8 mouse cellular contexts compared by ENCODE assay signal in the genomic region with DNA sequence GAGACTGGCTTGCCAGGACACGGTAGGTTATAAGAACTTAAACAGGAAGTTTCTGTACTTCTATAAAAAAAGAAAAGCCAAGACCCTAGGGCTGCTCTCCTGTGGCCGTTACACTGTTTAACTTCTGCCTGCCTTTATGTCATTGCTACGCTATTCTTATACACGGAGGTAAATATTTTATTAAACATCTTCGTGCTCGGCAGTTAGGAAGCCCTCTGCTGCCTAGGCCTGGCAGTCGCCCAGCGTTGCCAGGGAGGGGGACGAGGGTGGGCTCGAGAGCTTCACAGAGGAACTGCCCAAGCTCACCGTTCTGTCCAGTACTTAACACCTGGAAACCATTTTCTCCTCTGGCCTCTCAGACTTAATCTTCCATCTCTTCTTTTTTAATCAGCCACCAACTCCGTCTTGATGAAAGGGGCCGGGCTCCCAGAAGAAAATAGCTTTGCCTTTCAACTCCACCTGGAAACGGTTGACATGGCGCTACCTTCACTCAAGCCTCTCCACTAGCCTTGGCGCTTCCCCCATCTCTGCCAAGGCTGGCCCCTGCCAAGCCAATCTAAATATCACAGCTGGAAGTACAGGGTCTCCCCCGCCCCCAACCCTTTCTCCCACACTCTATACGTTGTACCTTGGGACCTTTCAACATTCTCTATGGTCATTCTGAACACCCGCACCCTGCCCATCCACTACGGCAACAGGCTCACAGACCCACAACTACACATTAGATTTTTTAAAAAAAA. TPM values are rescaled to one million over a fixed set of nuclear protein-coding genes. Genes with fewer than 3 reads are reported as not detected.
A peak's percentile ranks its signal among the peaks of the same experiment; 100 is the strongest.
DNase-seq lines count a peak whose midpoint lies in the region; ATAC-seq lines count a peak whose summit lies in the region.

No protein-coding gene starts in this region.

- no peak overlapping the region for H3K4me2 ChIP-seq in heart, embryonic 13.5 days
- peak overlapping the region; percentile 37 for H3K4me2 ChIP-seq in limb, embryonic 12.5 days

- peak overlapping the region; percentile 33; the same call in 1 of the 2 replicates for H3K9ac ChIP-seq in heart, embryonic 13.5 days
- no peak overlapping the region for H3K9ac ChIP-seq in limb, embryonic 12.5 days (replicated peaks)

- H3K4me3 ChIP-seq in heart, embryonic 13.5 days, result no peak overlapping the region
- no peak overlapping the region for H3K4me3 ChIP-seq in limb, embryonic 12.5 days (replicated peaks)

- no peaks in the 10 kb centered on the region for H3K9me3 ChIP-seq in heart, embryonic 13.5 days
- no peaks in the 10 kb centered on the region for H3K9me3 ChIP-seq in limb, embryonic 12.5 days

- no peak for DNase-seq in heart, adult 11 months
- no peak for DNase-seq in cerebellum, adult 9-10 months
- DNase-seq in right cerebral cortex, adult 18-20 months, result no peak
- DNase-seq in right cerebral cortex, adult 2 months (ENCODE audit: low spot score in 2 of 2), result no peak

- peaks cover 29% of the 10 kb centered on the region for H3K4me1 ChIP-seq in heart, embryonic 13.5 days
- peaks cover 23% of the 10 kb centered on the region for H3K4me1 ChIP-seq in limb, embryonic 12.5 days (replicated peaks)

- H3K36me3 ChIP-seq in heart, embryonic 13.5 days, result no peaks in the 10 kb centered on the region
- no peaks in the 10 kb centered on the region for H3K36me3 ChIP-seq in limb, embryonic 12.5 days

- H3K27ac ChIP-seq in heart, embryonic 13.5 days (replicated peaks), result peak overlapping the region; percentile 37
- H3K27ac ChIP-seq in limb, embryonic 12.5 days, result peak overlapping the region; percentile 66

- 54% methylated on average over 20 of the region's 20 CpGs for WGBS in heart, embryonic 13.5 days
- 27% methylated on average over 20 of the region's 20 CpGs for WGBS in limb, embryonic 12.5 days

- H3K27me3 ChIP-seq in heart, embryonic 13.5 days (replicated peaks), result no peaks in the 10 kb centered on the region
- no peaks in the 10 kb centered on the region for H3K27me3 ChIP-seq in limb, embryonic 12.5 days

- no peak for ATAC-seq in heart, embryonic 13.5 days (ENCODE audit: extremely low read depth, insufficient number of reproducible peaks, low FRiP score, low TSS enrichment)
- peak; percentile 17 for ATAC-seq in CD4-positive, CD25-positive, alpha-beta regulatory T cell, adult 4 months
- 0 out of 2 replicates have a peak, but pooled peaks have one; percentile 10 for ATAC-seq in erythroid progenitor cell, adult 5-6 weeks (replicated peaks; ENCODE audit: low FRiP score, poor library complexity, severe bottlenecking)
- no peak; the same call in 1 of the 2 replicates for ATAC-seq in limb, embryonic 12.5 days (ENCODE audit: insufficient number of reproducible peaks, insufficient read depth, low FRiP score, low TSS enrichment, low read depth)

RNA-seq across cellular contexts. Expression of a gene that starts 9.6 kb away (rescaled TPM):
- 16.2 and 18.8 TPM in 2 replicates for polyA plus RNA-seq in heart, embryonic 13.5 days (2015; fragmentation: Nextera tagmentation; extraction: Ambion mirVana)
- polyA plus RNA-seq in CD4-positive, CD25-positive, alpha-beta regulatory T cell, adult 4 months (2017; shearing (Covaris generic)), result 10 to 100 TPM; 23.8 to 31.3 TPM
- 8.4 and 10.5 TPM in 2 replicates for total RNA-seq in erythroid progenitor cell, adult 5-6 weeks (2015; ENCODE audit: low replicate concordance)
- 18.1 and 44.6 TPM in 2 replicates for total RNA-seq in erythroid progenitor cell, adult 5-6 weeks (2017; ENCODE audit: low replicate concordance)
- 16.8 and 24.0 TPM in 2 replicates for polyA plus RNA-seq in limb, embryonic 12.5 days (2016; fragmentation: Nextera tagmentation; extraction: Ambion mirVana)

Comparison
In these comparisons a context has a peak if more than half of its experiments do, and no peak if none do; other contexts are left out.
1. ATAC-seq: peak in CD4-positive, CD25-positive, alpha-beta regulatory T cell, adult 4 months (single experiment) and erythroid progenitor cell, adult 5-6 weeks (single experiment); none in heart, embryonic 13.5 days (single experiment) and limb, embryonic 12.5 days (single experiment).